Mouse (Mus musculus) embryonic fibroblast, embryonic 13.5 days (primary cell): Measurements from ENCODE around the gene Tbc1d5.

Experiments
- CTCF ChIP-seq: IDR thresholded peaks from 2 replicates; pipeline ENCODE4 v1.5.1; 2011; ENCODE audit warnings: mild to moderate bottlenecking, control low read depth, low read length, moderate library complexity, borderline replicate concordance; ENCODE audit not compliant: insufficient read depth
- POLR2A ChIP-seq: IDR thresholded peaks from 2 replicates; pipeline ENCODE4 v1.6.1; 2011; ENCODE audit warnings: low read depth, mild to moderate bottlenecking, control low read depth, low read length, moderate library complexity

DNA sequence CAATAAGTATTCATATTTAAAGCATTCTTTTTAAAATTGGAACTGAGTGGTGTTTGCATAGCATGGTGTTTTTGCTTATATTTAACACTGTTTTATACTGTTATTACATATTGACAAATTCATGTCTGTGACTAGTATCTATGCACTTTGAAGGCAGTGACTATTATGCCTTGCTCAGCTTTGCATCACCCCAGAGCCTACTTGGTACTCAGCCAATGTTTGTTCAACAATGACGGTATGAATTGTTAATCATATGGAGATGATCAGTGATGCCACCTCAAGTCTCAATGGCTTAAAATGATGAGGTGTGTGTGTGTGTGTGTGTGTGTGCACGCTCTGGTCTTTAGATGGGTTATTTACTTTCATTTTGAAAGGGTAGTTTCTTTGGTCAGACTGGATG is 15.6 kb upstream of the Tbc1d5 start:
- TF ChIP-seq POLR2A (no peak), CTCF (no peak)
